In genomic region chr10:75517073-75517757, GRCm38 (mm10) we compare ENCODE assay signal across 7 mouse cellular contexts. TPM values are rescaled to one million over a fixed set of nuclear protein-coding genes. Genes with fewer than 3 reads are reported as not detected.
DNase-seq lines count a peak whose midpoint lies in the region; ATAC-seq and TF ChIP-seq lines count a peak whose summit lies in the region.

Gene Snrpd3, plus strand, starts transcription at chr10:75517551.

- ATAC-seq in intestine, postnatal 0 days = peak; percentile 90
- peak; percentile 94 for ATAC-seq in midbrain, embryonic 12.5 days (ENCODE audit: low FRiP score, low read depth)

- TF ChIP-seq POLR2A in small intestine, adult 2 months (IDR thresholded peaks at IDR 0.05; ENCODE audit: low read depth, low read length) = peak; percentile 85

- H3K4me2 ChIP-seq in intestine, postnatal 0 days (replicated peaks; ENCODE audit: low read depth) = peak within 1 kb of the TSS; percentile 82
- peak within 1 kb of the TSS; percentile 89 for H3K4me2 ChIP-seq in midbrain, embryonic 12.5 days (replicated peaks)

- peak; percentile 93 for DNase-seq in adrenal gland, adult 8-10 months
- DNase-seq in embryo, embryonic 9.5 days (ENCODE audit: extremely low spot score) = peak; percentile 98
- no peak for DNase-seq in gonadal fat pad, adult 2 months (ENCODE audit: low read depth)
- DNase-seq in left cerebral cortex, postnatal 4 days = peak; percentile 94

- WGBS in intestine, postnatal 0 days = under 1% methylated on average over 47 of the region's 52 CpGs
- 1% methylated on average over 41 of the region's 52 CpGs for WGBS in midbrain, embryonic 12.5 days
- under 1% methylated on average over 51 of the region's 52 CpGs for WGBS in small intestine, adult 2 months

- peaks cover 21% of the 10 kb centered on the region; the same call in 1 of the 2 replicates for H3K36me3 ChIP-seq in intestine, postnatal 0 days (ENCODE audit: control insufficient read depth, insufficient read depth)
- peaks cover 31% of the 10 kb centered on the region for H3K36me3 ChIP-seq in midbrain, embryonic 12.5 days
- H3K36me3 ChIP-seq in small intestine, adult 2 months (ENCODE audit: control insufficient read depth, insufficient read depth, low read length) = peaks cover 17% of the 10 kb centered on the region

- intact Hi-C loops in left cerebral cortex, postnatal 4 days (cut with DNase I) = no loop called here

- no peak for TF ChIP-seq CTCF in intestine, postnatal 0 days (IDR thresholded peaks at IDR 0.05; ENCODE audit: low read depth)
- no peak; the same call in 1 of the 2 replicates for TF ChIP-seq CTCF in small intestine, adult 2 months (IDR thresholded peaks at IDR 0.05; ENCODE audit: extremely low read depth, insufficient read length, insufficient replicate concordance, low read depth, low read length)

- H3K27me3 ChIP-seq in intestine, postnatal 0 days (replicated peaks; ENCODE audit: control insufficient read depth, insufficient read depth, low read length) = no peaks in the 10 kb centered on the region
- H3K27me3 ChIP-seq in midbrain, embryonic 12.5 days = no peaks in the 10 kb centered on the region
- H3K27me3 ChIP-seq in small intestine, adult 2 months (ENCODE audit: control insufficient read depth, insufficient read depth, low read length) = no peaks in the 10 kb centered on the region

- H3K4me3 ChIP-seq in intestine, postnatal 0 days (ENCODE audit: low read depth, low read length) = peak within 1 kb of the TSS; percentile 77
- H3K4me3 ChIP-seq in midbrain, embryonic 12.5 days = peak within 1 kb of the TSS; percentile 89
- peak within 1 kb of the TSS; percentile 90 for H3K4me3 ChIP-seq in small intestine, adult 2 months (ENCODE audit: low read depth, low read length)

- peaks cover 11% of the 10 kb centered on the region; the same call in 1 of the 2 replicates for H3K4me1 ChIP-seq in intestine, postnatal 0 days (replicated peaks; ENCODE audit: control insufficient read depth, insufficient read depth, low read length)
- peaks cover 26% of the 10 kb centered on the region for H3K4me1 ChIP-seq in midbrain, embryonic 12.5 days
- peaks cover 14% of the 10 kb centered on the region for H3K4me1 ChIP-seq in small intestine, adult 2 months (ENCODE audit: control insufficient read depth, insufficient read depth, insufficient read length, low read length)

- peak within 1 kb of the TSS; percentile 92 for H3K9ac ChIP-seq in intestine, postnatal 0 days (ENCODE audit: low read depth, low read length)
- peak within 1 kb of the TSS; percentile 92 for H3K9ac ChIP-seq in midbrain, embryonic 12.5 days (replicated peaks)

- H3K27ac ChIP-seq in intestine, postnatal 0 days (ENCODE audit: low read depth, low read length) = peak within 1 kb of the TSS; percentile 99
- peak within 1 kb of the TSS; percentile 95 for H3K27ac ChIP-seq in midbrain, embryonic 12.5 days (replicated peaks)
- peak within 1 kb of the TSS; percentile 100 for H3K27ac ChIP-seq in small intestine, adult 2 months (ENCODE audit: insufficient read depth, low read depth, low read length)

- no peaks in the 10 kb centered on the region for H3K9me3 ChIP-seq in intestine, postnatal 0 days (ENCODE audit: control insufficient read depth)
- H3K9me3 ChIP-seq in midbrain, embryonic 12.5 days = no peaks in the 10 kb centered on the region

RNA-seq across cellular contexts. Expression of gene Snrpd3, which starts in this region (rescaled TPM):
- total RNA-seq in adrenal gland, adult 8-10 months (2022) = 10 to 100 TPM; 82.7 to 88.0 (median 86.2) TPM
- polyA plus RNA-seq in gonadal fat pad, adult 2 months (2012; rRNA removed) = 12.8 and 23.1 TPM in 2 replicates
- polyA plus RNA-seq in intestine, postnatal 0 days (2015; fragmentation: Nextera tagmentation; extraction: Ambion mirVana) = 62.6 and 63.3 TPM in 2 replicates
- total RNA-seq in left cerebral cortex, postnatal 4 days (2021) = 100 to 1,000 TPM; 119 to 120 TPM
- polyA plus RNA-seq in midbrain, embryonic 12.5 days (2016; fragmentation: Nextera tagmentation; extraction: Ambion mirVana) = 174 and 182 TPM in 2 replicates
- polyA plus RNA-seq in small intestine, adult 2 months (2012; rRNA removed) = 5.2 and 7.4 TPM in 2 replicates
